Mouse (Mus musculus): ENCODE results near the gene Kcne4.
"Not testable (repeated sequence)": the region's sequence is repeated elsewhere in the genome, so short reads cannot be mapped to it uniquely, and the experiment has no call there.

Gene Kcne4

DNA sequence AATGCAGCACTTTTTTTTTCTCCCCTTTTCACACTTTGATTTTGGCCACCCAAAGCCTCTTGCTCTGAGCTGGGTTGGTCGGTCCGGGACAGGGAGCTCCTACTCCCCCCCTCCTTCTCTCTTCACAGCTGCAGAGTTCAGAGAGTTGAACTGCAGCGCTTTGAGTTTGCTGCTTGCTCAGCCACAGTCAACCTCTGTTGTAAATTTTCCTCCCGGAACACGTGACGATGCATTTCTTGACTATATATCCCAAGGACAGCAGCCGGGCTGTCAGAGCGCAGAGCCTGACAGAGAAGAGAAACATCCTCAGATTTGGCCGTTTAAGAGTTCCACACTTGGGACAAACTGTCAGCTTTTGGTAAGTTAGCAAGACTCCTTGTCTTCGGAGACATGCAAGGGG lies at the start of gene Kcne4:
Gene Kcne4 (plus strand): TSS at position 120 of the 400 bp plus-strand sequence.
- no peak for DNase-seq (ENCODE audit: extremely low read depth, insufficient read length, low spot score)

GRCm38 (mm10) chr1:78781899-78782298 lies 34.7 kb upstream of the Kcne4 start:
- no peak for DNase-seq (ENCODE audit: extremely low read depth, insufficient read length, low spot score)

GRCm38 (mm10) chr1:78784936-78785335 lies 31.6 kb upstream of the Kcne4 start:
- not testable (repeated sequence) for DNase-seq (ENCODE audit: extremely low read depth, insufficient read length, low spot score)

DNA sequence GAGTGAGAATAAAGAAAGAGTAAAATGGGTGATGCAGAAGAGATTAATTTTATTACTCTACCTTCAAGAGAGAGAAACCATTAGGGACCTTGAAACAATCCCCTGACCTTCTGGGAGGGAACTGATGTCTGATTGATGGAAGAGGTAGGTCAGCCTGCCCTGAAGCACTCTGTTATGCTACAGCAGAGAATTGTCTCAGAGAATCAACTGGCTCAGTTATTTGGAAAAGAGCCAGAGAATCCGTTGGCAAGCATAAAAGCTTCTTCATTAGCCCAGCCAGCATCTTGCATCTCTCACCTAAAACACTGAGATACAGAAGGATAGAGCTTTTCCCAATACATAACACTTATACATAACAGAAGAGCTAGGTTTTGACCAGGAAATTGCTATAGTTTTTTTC lies 26.8 kb upstream of the Kcne4 start:
- no peak for DNase-seq (ENCODE audit: extremely low read depth, insufficient read length, low spot score)

DNA sequence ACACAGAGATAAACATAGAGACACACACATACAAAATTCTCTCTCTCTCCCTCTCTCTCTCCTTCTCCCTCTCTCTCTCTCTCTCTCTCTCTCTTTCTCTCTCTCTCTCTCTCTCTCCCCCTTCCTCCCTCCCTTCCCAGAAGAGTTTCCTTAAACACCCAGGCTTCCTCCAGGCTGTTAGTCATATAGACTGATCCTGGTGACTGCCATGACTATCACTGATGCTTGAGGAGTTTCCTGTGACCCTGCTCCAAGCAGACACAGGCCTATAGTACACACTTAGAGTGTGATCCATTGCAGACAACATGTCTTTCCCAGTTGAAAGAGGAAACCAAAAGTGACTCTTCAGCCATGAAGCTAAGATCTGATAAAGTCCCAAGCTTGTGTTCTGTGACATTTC lies 9.1 kb upstream of the Kcne4 start:
- DNase-seq (ENCODE audit: extremely low read depth, insufficient read length, low spot score): no peak

- no peak for DNase-seq (ENCODE audit: extremely low read depth, insufficient read length, low spot score)
Measured at GRCm38 (mm10) chr1:78809819-78810218, 6.7 kb upstream of the Kcne4 start.

- DNase-seq (ENCODE audit: extremely low read depth, insufficient read length, low spot score): no peak
Measured at GRCm38 (mm10) chr1:78810904-78811303, 5.7 kb upstream of the Kcne4 start.

- peak; percentile 56 for DNase-seq (ENCODE audit: extremely low read depth, insufficient read length, low spot score)
Measured at GRCm38 (mm10) chr1:78811975-78812490, 4.5 kb upstream of the Kcne4 start.

GRCm38 (mm10) chr1:78817756-78818155 lies 1.2 kb downstream of the Kcne4 start:
- DNase-seq (ENCODE audit: extremely low read depth, insufficient read length, low spot score): no peak

DNA sequence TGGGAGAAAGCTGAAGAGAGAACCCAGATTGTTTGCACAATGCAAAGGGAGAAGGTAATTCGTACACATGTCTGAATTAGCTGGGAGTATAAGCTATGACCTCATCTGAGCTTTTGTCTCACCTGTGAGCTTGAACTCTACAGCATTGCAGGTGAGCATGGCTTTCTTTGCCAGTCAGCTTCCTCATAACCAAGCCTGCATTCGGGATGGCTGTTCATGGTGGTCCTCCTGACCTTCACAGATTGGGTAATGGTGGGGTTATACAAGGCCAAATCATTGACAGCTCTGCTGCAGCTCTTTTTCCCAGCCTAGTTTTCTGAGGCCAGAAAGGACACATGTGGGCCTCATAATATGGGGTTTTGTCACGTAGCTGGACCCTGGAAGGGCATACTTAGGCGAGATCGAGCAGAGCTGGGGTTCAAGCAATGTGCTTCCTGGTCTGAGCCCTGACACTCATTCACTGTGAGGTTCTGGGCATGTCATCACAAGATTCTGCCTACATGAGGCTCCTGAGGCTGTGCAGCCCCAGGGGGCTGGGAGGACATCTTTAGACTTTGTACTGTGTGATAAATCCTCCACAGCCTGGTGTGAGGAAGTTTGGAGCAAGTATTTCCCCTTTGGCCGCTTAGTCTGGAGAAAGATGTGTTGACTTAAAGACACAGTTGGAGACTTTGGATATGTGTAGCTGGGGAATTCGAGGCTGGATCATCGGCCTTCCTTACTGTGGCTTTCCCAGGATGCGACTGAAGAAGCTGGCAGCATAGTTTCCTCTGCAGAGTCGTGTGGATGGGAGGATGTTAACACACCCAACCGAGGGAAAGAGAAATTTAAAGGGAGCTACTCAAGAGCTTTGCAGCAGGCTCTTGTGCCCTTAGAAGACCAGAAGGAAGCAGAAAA lies 2.3 kb downstream of the Kcne4 start:
- no peak for DNase-seq (ENCODE audit: extremely low read depth, insufficient read length, low spot score)

DNA sequence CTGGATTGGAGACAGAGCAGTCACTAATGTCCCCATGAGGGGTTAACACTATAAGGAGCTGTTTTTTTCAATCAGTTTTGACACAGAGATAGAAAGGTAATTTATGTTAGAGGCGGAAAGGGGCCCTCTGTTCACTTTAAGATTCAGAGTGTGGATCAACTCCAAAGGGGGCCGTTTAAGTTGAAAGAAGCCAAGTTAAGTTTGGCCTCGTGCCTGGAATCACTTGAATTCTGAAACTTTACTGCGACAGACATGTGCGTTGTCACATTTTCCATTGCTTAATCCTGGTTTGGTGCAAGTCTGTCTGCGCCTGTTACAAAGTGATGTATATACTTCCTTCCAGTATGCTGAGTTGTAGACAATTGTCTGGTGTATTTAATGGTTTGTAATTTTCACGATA lies 3.0 kb downstream of the Kcne4 start:
- DNase-seq (ENCODE audit: extremely low read depth, insufficient read length, low spot score): no peak

DNA sequence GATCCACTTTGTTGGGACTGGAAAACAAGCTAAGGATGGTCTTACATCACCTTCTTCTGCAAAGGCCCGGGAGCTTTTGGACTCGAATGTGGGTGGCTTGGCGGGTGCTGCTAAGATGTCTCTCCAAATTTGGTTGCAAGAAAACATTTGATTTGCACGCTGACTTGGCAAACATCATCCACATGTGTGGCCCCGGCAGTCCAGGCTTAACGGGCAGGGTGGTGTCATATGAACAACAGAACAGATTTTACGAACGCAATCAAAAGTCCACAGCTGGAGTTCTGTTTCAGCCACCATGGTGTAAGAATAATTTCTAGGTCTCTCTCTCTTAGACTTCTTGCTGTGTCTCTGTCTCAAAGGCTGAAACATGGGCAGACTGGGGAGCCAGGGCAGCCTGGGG lies 3.6 kb downstream of the Kcne4 start:
- DNase-seq (ENCODE audit: extremely low read depth, insufficient read length, low spot score): no peak

DNA sequence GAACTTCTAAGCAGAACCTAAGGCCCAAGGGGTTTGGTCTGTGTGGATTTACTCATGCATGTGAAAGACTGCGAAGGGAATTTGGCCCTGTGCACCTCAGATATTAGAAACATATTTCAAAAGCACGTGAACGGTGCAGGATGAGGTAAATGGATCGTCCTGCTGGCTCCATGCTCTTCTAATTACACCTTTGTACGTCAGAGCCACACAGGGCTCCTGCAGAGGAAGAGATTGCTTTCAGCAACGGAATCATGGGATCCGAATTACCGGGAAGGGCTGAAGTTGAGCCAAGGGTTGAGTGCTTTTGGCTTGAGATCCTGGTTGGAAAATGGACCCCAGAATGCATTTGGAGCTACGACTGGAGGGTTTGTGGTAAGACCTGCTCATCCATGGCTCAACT lies 4.6 kb downstream of the Kcne4 start:
- no peak for DNase-seq (ENCODE audit: extremely low read depth, insufficient read length, low spot score)

- no peak for DNase-seq (ENCODE audit: extremely low read depth, insufficient read length, low spot score)
Measured at GRCm38 (mm10) chr1:78821733-78822430, 5.3 kb downstream of the Kcne4 start.

DNA sequence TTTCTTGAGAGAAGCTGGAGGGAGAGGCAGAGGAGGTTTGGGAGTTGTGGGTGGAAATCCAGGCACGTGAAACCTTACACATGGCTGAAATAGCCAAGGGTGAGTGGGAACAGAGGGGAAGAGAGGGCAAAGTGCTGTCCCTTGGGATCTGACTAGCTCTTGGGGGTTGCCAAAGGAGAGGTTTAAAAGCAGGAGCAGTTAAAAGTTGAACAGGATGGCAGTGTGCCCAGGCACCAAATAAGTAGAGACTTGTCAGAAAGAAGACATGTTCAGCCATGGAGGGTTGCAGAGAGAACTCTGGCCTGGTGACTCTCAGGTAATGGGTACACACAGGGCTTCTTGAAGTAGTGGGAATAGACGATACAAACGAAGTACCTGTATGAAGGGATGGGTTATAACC lies 8.7 kb downstream of the Kcne4 start:
- no peak for DNase-seq (ENCODE audit: extremely low read depth, insufficient read length, low spot score)

GRCm38 (mm10) chr1:78838468-78838867 lies 21.9 kb downstream of the Kcne4 start:
- no peak for DNase-seq (ENCODE audit: extremely low read depth, insufficient read length, low spot score)

GRCm38 (mm10) chr1:78840769-78841168 lies 24.2 kb downstream of the Kcne4 start:
- DNase-seq (ENCODE audit: extremely low read depth, insufficient read length, low spot score): no peak

GRCm38 (mm10) chr1:78845661-78846060 lies 29.1 kb downstream of the Kcne4 start:
- DNase-seq (ENCODE audit: extremely low read depth, insufficient read length, low spot score): no peak

DNA sequence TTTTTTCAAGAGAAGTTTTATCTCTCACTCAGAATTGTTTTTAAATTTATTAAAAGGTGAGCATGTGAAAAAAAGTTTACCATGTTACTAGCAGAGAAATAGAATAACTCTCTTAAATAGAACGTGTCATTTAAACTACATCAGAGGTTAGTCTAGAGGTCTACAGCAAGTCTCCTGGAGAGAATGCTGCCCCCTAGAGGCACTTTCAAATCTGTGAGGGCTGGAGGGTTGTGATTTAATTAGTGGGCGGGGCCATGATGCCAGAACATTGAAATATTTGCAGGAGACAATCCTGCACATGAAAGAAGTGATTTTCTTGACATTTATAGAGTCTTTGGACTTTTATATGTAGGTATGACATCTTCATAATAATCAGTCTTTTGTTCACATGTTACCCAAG lies 29.9 kb downstream of the Kcne4 start:
- no peak for DNase-seq (ENCODE audit: extremely low read depth, insufficient read length, low spot score)

- DNase-seq (ENCODE audit: extremely low read depth, insufficient read length, low spot score): no peak
Measured at GRCm38 (mm10) chr1:78852408-78853093, 36.0 kb downstream of the Kcne4 start.

DNA sequence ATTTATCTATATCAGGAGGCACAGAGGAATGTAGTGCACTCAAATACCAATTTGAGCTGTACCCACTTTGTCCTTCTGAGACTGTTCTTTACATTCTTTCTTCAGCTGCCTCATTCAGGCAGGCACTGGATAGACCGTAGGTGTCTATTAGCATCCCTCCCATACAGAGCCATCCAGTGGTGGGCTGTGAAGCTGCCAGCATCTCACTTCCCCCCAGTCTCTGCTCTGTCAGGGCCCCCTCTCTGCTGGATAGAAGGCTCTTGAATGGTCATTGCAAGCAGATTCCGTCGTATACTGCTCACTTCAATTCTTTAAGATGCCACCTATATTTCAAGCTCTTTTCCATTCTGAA lies 36.5 kb downstream of the Kcne4 start:
- no peak for DNase-seq (ENCODE audit: extremely low read depth, insufficient read length, low spot score)
